Mouse (Mus musculus) right cerebral cortex, postnatal 36 days (tissue): Measurements from ENCODE around the gene Pum3.

Experiments
- DNase-seq, 2 experiments: peaks; one replicate each; pipeline ENCODE4 v3.0.0; 2022; ENCODE audit warnings: low spot score in 2 of 2, mixed read lengths in 1 of 2

Pum3 gene

GRCm38 (mm10) chr19:27429745-27430251, at the start of gene Pum3:
TSS of gene Pum3 (minus strand) at chr19:27429825.
- DNase-seq, result peak; percentile 98

DNA sequence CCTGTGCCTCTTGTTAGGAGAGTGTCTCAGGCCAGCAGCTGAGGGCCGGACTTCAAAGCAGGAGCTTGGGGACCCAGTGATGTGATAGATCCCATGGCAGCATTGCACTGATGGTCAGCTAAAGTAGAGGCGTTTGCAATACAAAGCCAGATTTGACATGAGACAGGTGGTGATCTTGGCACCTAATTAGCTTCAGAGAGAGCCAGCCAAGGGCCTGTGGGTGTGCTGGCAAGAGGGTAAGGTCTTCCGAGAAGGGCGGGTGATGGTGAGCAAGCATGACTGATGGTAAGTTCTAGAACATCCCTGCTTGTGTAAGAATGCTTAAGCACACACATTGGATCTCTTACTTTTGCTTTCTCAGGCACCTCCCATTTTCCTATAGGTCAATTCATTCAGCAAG, 37.1 kb upstream of the Pum3 start:
- no peak for DNase-seq

DNA sequence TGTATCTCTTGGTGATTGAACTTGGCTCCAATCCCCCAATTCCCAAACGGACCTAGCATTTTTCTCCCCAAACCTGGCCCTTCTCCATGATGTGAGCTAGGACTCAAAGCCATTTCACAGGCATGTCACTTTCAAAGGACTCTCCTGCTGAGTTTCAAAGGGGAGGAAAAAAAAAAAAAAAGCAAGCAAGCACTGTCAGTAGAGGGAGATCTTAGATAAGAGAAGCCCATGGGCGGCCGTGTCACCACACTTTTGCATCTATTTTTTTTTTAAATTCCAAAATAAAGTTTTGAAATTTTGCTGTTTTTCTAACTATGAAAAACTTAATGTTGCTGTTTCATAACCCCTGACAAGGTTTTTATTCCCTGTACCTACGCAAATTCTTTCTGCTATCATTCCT, 33.0 kb upstream of the Pum3 start:
- no peak for DNase-seq

- peak; percentile 38 to 49 for DNase-seq
Observed at GRCm38 (mm10) chr19:27450458-27450857, 20.8 kb upstream of the Pum3 start.

GRCm38 (mm10) chr19:27447515-27447914, 17.9 kb upstream of the Pum3 start:
- DNase-seq, result peak in 1 of 2 experiments; percentile 22

GRCm38 (mm10) chr19:27441106-27441505, 11.5 kb upstream of the Pum3 start:
- DNase-seq, result no peak

DNA sequence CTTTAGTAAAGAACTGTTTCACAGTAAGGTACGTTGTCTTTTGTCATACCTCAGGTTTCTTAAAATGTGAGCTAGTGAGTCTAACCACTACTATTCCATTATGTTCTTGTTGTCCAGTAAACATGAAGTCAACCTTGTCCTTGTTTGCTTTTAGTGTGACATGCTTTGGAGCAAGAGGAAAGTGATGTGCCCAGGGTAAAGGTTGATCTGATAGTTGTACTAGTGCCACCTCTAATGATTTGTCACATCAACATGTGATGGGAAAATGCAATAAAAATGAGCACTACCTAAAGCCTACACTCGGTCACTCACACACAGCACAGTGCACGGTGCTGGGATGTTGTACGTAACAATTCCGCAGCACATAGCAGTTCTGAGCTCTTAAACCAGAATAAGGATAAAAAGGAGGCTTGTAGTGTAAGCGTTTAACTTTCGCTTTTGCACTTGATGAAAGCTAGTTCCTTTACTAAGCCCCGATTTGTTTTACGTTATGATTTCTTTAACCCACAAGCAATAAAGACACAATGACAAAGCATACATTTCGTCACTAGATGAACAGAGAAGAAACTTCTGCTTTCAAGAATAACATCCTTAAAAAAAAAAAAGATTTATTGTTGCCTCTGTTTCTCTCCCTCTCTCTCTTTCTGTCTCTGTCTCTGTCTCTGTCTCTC, 8.5 kb upstream of the Pum3 start:
- DNase-seq, result no peak

GRCm38 (mm10) chr19:27430406-27430805, 781 bp upstream of the Pum3 start:
- no peak for DNase-seq

GRCm38 (mm10) chr19:27429281-27429680, 344 bp downstream of the Pum3 start:
- DNase-seq, result no peak

DNA sequence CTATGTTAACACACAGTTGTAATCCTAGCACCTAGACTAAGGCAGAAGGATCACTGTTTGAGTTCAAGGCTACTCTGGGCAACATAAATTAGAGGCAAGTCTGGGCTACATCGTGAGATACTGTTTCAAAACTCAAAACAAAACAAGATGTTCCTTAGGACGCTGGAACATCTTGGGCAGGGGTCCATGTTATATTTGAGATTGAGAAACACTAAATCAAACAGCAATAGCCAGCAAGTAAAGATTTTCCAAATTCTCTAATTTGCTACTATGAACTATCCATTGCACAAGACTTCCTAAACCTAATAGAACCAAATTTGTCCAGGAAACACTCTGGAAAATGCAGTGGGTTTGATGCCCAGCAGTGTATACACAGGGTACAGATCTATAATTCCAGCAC, 1.8 kb downstream of the Pum3 start:
- DNase-seq, result no peak

DNA sequence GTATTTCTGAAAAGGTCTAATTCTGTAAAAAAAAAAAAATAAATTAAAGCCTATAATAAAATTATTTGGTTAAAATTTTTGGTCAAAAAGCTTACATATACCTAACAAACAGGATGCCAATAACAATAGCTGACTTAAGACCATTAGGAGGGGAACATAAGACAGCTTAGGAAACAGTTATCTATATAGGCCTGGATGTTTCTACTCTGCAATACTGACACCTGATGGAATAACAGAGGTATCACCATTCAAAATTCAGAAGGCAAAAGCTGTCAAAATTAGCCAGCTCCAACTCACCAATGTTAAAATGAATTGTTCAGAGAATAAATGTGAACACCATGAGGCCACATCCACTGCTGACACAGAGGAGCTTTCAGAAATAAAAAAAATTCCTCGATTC, 3.2 kb downstream of the Pum3 start:
- DNase-seq, result no peak

GRCm38 (mm10) chr19:27425656-27426055, 4.0 kb downstream of the Pum3 start:
- peak; percentile 19 to 23 for DNase-seq

GRCm38 (mm10) chr19:27417375-27417774, 12.2 kb downstream of the Pum3 start:
- DNase-seq, result no peak

DNA sequence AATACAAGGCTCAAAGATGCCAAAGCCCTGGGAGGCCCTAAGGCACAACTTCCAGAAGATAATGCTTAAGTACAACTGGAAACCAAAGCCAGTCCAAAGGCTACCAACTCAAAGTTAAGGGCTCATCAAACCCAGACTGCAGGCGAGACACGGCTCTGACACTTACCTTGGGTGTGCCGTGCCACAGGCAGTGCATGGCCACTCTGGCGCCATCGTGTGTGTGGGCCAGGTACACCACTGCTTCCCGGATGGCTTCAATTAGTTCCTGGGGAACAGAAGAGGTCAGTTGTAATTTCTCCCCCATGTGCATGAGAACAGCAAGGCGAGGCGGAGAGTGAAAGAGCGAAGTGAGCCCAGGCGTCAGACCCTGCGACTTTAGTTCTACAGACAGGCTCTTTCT, 13.1 kb downstream of the Pum3 start:
- peak in 1 of 2 experiments; percentile 20 for DNase-seq

DNA sequence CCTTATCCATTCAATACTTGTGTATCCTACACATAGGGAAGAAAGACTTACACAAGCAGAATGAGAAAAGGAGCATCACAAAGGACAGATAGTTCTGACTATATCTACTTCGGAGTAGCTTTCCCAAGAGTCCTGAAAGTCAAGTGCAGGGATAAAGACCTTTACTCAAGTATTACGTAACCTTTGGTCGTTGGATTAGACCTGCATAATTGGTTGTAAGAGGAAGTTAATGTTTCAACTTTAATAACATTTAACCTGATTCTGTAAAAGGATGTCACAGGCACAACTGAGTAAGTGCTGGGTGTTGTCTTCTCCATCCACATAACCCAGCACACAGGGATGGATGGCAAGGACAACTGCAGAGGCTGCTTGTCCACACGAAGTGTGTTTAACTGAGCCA, 18.3 kb downstream of the Pum3 start:
- no peak for DNase-seq

DNA sequence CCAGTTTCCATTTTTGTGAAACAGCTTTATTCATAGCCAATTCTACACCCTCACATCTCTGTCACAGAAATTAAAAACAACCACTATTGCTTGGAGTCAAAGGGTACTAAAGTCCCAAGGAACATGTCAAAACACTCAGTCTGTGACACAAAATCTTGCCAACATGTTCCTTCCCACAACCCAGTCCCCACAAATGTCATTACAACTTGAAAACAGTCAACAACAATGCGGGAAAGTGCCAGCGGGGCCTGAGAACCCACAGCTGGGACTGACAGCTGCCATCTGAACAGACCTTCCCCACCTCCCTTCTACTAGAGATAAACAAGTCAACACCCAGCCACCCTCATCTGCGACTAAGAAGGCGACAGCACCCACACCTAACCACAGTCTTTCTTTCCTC, 18.9 kb downstream of the Pum3 start:
- no peak for DNase-seq

DNA sequence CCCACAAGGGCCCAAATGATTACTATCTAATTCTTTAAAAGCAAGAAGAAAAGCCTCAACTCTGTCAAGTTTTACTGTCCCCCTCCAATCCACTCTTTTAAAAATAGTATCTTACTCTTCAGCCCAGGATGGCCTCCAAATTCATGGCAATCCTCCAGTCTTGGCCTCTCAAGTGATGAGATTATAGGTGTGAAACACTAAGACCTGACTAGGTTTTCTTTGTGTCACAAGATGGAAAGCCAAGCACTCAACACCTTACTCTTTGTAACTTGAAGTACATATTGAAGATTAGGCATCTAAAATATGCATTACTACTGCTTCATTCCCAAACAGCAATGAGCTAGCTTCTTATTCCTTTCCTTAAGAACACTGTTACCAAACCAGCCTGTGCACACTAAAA, 19.8 kb downstream of the Pum3 start:
- DNase-seq, result no peak

DNA sequence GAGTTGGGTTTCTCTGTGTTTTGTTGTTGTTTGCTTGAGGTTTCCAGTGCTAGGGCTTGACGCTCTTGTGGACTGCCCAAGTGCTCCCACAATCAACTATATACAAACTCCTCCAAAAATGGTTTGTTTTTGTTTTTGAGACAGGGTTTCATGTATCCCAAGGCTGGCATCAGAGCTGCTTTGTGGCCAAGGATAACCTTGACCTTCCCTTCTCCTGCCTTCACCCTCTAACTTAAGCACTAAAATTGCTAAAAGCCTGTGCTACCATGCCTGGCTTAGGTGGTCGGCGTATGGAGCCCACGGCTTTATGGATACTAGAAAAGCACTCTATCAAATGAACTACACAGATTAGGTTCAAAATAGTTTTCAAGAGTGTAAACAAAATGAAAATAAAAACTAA, 20.4 kb downstream of the Pum3 start:
- DNase-seq, result no peak

GRCm38 (mm10) chr19:27397797-27398196, 31.8 kb downstream of the Pum3 start:
- DNase-seq, result no peak

GRCm38 (mm10) chr19:27397223-27397622, 32.4 kb downstream of the Pum3 start:
- no peak for DNase-seq

DNA sequence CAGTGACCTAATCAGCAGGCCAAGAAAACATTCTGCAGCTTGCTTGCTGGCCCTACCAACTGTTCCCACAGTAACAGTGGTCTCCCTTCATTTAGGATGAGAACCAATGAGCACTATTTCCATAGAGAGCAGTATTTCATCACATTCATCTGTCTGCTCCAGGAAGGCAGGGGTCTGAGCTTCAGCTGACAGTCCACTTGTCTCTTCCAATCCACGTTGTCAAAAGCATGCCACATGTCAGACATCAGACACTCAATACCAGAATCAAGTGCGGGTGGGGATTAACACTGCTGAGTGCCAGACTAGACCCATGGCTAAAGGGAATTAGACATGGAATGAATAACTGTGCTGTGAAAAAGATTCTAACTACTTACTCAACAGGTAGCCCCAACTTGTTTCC, 32.9 kb downstream of the Pum3 start:
- DNase-seq, result no peak

GRCm38 (mm10) chr19:27395936-27396335, 33.7 kb downstream of the Pum3 start:
- no peak for DNase-seq

DNA sequence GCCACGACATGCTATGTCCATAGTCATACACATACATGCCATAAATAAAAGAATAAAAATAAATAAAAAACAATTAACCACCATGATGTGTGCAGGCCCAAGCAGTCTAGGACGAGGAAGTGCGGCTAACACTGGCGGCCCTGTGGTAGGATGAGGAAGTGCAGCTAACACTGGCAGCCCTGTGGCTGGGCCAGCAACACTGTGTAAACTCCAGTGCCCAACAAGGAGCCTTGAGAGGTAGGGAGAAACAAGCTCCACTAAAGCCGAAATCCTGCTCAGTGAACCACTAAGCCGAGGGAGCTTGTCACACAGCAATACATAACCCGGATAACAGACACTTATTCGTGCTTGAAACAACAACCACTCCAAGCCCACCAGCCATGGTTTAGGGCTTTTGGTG, 34.1 kb downstream of the Pum3 start:
- no peak for DNase-seq
